Mouse (Mus musculus): ENCODE measurements around the gene Extl1.

DNA sequence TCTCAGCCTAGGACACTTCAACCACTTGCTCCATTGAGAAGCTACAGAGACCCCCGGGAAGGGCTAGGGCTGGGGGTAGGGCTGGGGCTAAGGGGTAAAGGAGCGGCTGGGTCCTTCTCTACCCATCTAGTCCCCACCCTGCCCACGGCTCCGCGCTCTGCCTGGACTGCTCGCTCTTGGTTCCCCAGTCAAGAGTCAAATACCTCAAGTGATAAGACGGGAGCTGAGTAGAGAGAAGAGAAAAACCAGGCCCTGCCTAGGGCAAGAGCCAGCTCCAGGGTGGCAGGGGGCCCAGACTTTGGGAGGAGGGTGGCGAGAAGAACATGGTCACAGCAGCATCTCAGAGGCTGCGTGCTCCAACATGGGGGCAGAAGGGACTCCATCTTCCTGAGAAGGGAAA, 68.2 kb downstream of the Extl1 start:
- TF ChIP-seq POLR2A (IDR thresholded peaks at IDR 0.05; ENCODE audit: control insufficient read depth, extremely low read depth, insufficient read depth, low read length, poor library complexity) (no peak), CTCF (IDR thresholded peaks at IDR 0.05; ENCODE audit: borderline replicate concordance, control insufficient read depth, extremely low read depth, insufficient read depth, low read length, poor library complexity) (no peak)
